Mouse (Mus musculus) bone marrow macrophage, adult 2 months (primary cell): ENCODE data around the gene Psmb2.

Source experiments
- CTCF ChIP-seq: IDR thresholded peaks from 2 replicates; pipeline ENCODE4 v1.5.1; 2012; ENCODE audit warnings: low read depth, mild to moderate bottlenecking, low read length, moderate library complexity
- POLR2A ChIP-seq: IDR thresholded peaks from 2 replicates; pipeline ENCODE4 v1.6.1; 2012; ENCODE audit warnings: mild to moderate bottlenecking, low read depth, low read length, borderline replicate concordance

DNA sequence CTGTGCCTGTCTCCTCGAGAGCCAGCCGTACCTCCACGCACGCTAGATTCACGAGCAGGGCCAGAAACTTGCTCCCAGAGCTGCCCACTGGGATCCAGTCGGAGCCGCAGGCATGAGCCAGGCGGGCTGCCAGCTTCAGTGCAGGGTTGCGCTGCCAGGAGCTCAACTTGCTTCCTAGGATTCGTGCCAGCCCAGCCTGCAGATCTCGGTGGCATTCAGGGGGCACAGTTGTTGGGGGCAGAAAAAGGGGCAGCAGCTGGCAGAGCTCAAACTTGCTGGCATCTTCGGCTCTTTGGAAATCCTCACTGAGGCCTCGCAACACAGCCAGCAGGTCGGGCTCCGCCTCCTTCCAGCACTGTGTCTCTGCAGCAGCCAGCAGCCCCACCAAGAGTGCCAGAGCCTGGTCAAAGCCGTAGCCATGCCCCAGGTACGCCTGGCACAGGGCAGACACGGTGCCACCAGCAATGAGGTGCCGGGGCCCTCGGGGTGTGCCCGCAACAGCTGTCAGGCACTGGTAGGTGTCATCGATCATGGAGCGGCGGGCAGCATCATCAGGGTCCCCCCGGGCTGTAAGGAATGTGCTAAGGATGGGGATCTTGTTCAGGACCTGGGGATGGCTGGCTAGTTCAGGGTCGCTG is 72.7 kb downstream of the Psmb2 start:
- TF ChIP-seq POLR2A (no peak), CTCF (no peak)
